Mouse (Mus musculus) kidney, embryonic 15.5 days (tissue): ENCODE data around the gene Mrpl33. TPM values are rescaled to one million over a fixed set of nuclear protein-coding genes. Genes with fewer than 3 reads are reported as not detected.

Source experiments
- ATAC-seq: fragments of 200-750 bp; cut with Nextera tagmentation; replicated peaks from 2 replicates; pipeline ENCODE4 v1.8.0; 2017; ENCODE audit warnings: moderate TSS enrichment; ENCODE audit not compliant: low FRiP score
- H3K27ac ChIP-seq: fragments of 300-500 bp; sonication (generic); 2 replicates; pipeline ENCODE4 v1.5.1; 2015; ENCODE audit warnings: mild to moderate bottlenecking, inconsistent platforms
- H3K27me3 ChIP-seq: fragments of 300-500 bp; sonication (generic); 2 replicates; pipeline ENCODE4 v1.6.1; 2015; ENCODE audit warnings: inconsistent platforms
- H3K36me3 ChIP-seq: fragments of 300-500 bp; sonication (generic); 2 replicates; pipeline ENCODE4 v1.6.1; 2015; ENCODE audit warnings: inconsistent platforms
- H3K4me1 ChIP-seq: fragments of 300-500 bp; sonication (generic); 2 replicates; pipeline ENCODE4 v1.6.1; 2015; ENCODE audit warnings: inconsistent platforms
- H3K4me2 ChIP-seq: fragments of 300-500 bp; sonication (generic); 2 replicates; pipeline ENCODE4 v1.6.1; 2015; ENCODE audit warnings: moderate library complexity, mild to moderate bottlenecking, inconsistent platforms
- H3K4me3 ChIP-seq: fragments of 300-500 bp; sonication (generic); replicated peaks from 2 replicates; pipeline ENCODE4 v1.5.1; 2015; ENCODE audit warnings: mild to moderate bottlenecking, inconsistent platforms
- H3K9ac ChIP-seq: fragments of 300-500 bp; sonication (generic); 2 replicates; pipeline ENCODE4 v1.6.1; 2015; ENCODE audit warnings: mild to moderate bottlenecking, inconsistent platforms
- H3K9me3 ChIP-seq: fragments of 300-500 bp; sonication (generic); replicated peaks from 2 replicates; pipeline ENCODE4 v1.6.1; 2016; ENCODE audit warnings: inconsistent platforms
- WGBS: fragments of 180-500 bp; shearing (Covaris S2); methylation state at CpG from one replicate; pipeline ENCODE4 v1.1.7; 2015; ENCODE audit warnings: mixed read lengths; 5-methylcytosine and 5-hydroxymethylcytosine counted together
- polyA plus RNA-seq: library from polyadenylated mRNA; unstranded; fragments of >200 nt; fragmentation: Nextera tagmentation; extraction: Ambion mirVana; gene quantifications from 2 replicates; pipeline ENCODE4 v1.2.1, GENCODE M21; 2015

Gene Mrpl33
- polyA plus RNA-seq, 1 experiment from 2014 or later, result 272 TPM

GRCm38 (mm10) chr5:31646574-31646973 lies 49.8 kb downstream of the Mrpl33 start:
- 85% methylated on average over 6 of the region's 6 CpGs for whole genome bisulfite sequencing
- Histone ChIP-seq H3K9ac (no peak overlapping the region), H3K4me1 (0 out of 2 replicates have a peak, but pooled peaks cover 3% of the 10 kb centered on the region), H3K36me3 (no peaks in the 10 kb centered on the region), H3K4me2 (no peak overlapping the region), H3K27ac (no peak overlapping the region), H3K4me3 (no peak overlapping the region), H3K9me3 (no peaks in the 10 kb centered on the region), H3K27me3 (no peaks in the 10 kb centered on the region)
- ATAC-seq, result no peak

GRCm38 (mm10) chr5:31647327-31647726 lies 50.6 kb downstream of the Mrpl33 start:
- no peaks in the 10 kb centered on the region for H3K27me3 ChIP-seq
- H3K4me2 ChIP-seq, result no peak overlapping the region
- no peaks in the 10 kb centered on the region for H3K36me3 ChIP-seq
- 86% methylated on average over 2 of the region's 2 CpGs for WGBS
- H3K4me3 ChIP-seq, result no peak overlapping the region
- 0 out of 2 replicates have a peak, but pooled peaks cover under 1% of the 10 kb centered on the region for H3K4me1 ChIP-seq
- no peak for ATAC-seq
- H3K9me3 ChIP-seq, result no peaks in the 10 kb centered on the region
- H3K27ac ChIP-seq, result no peak overlapping the region
- H3K9ac ChIP-seq, result no peak overlapping the region

GRCm38 (mm10) chr5:31650518-31651288 lies 54.0 kb downstream of the Mrpl33 start:
- WGBS, result 93% methylated on average over 2 of the region's 2 CpGs
- Histone ChIP-seq H3K4me1 (no peaks in the 10 kb centered on the region), H3K4me3 (no peak overlapping the region), H3K27ac (no peak overlapping the region), H3K27me3 (no peaks in the 10 kb centered on the region), H3K4me2 (no peak overlapping the region), H3K9ac (no peak overlapping the region), H3K36me3 (no peaks in the 10 kb centered on the region), H3K9me3 (no peaks in the 10 kb centered on the region)
- ATAC-seq, result no peak

- Histone ChIP-seq H3K36me3 (0 out of 2 replicates have a peak, but pooled peaks cover 4% of the 10 kb centered on the region), H3K4me1 (no peaks in the 10 kb centered on the region), H3K27ac (no peak overlapping the region), H3K9ac (no peak overlapping the region), H3K27me3 (no peaks in the 10 kb centered on the region), H3K9me3 (no peaks in the 10 kb centered on the region), H3K4me3 (no peak overlapping the region), H3K4me2 (no peak overlapping the region)
- WGBS, result 88% methylated on average over 1 of the region's 1 CpGs
- no peak for ATAC-seq
Measured at GRCm38 (mm10) chr5:31655688-31656190, 59.0 kb downstream of the Mrpl33 start.

- Histone ChIP-seq H3K9ac (no peak overlapping the region), H3K4me3 (no peak overlapping the region), H3K9me3 (no peaks in the 10 kb centered on the region), H3K4me2 (no peak overlapping the region), H3K27ac (no peak overlapping the region), H3K4me1 (peaks cover 10% of the 10 kb centered on the region; the same call in 1 of the 2 replicates), H3K36me3 (no peaks in the 10 kb centered on the region), H3K27me3 (no peaks in the 10 kb centered on the region)
- no peak for ATAC-seq
- 22% methylated on average over 1 of the region's 1 CpGs for WGBS
Measured at GRCm38 (mm10) chr5:31666176-31666575, 69.4 kb downstream of the Mrpl33 start.

- H3K4me1 ChIP-seq, result peaks cover 10% of the 10 kb centered on the region; the same call in 1 of the 2 replicates
- no peaks in the 10 kb centered on the region for H3K36me3 ChIP-seq
- H3K27ac ChIP-seq, result no peak overlapping the region
- H3K27me3 ChIP-seq, result no peaks in the 10 kb centered on the region
- H3K4me2 ChIP-seq, result no peak overlapping the region
- WGBS, result 53% methylated on average over 13 of the region's 13 CpGs
- peak; percentile 52; the same call in 1 of the 2 replicates for ATAC-seq
- no peak overlapping the region for H3K4me3 ChIP-seq
- H3K9me3 ChIP-seq, result no peaks in the 10 kb centered on the region
- H3K9ac ChIP-seq, result no peak overlapping the region
Measured at GRCm38 (mm10) chr5:31668325-31668968, 71.7 kb downstream of the Mrpl33 start.

GRCm38 (mm10) chr5:31669984-31670383 lies 73.2 kb downstream of the Mrpl33 start:
- no peak overlapping the region for H3K27ac ChIP-seq
- H3K4me2 ChIP-seq, result no peak overlapping the region
- peaks cover 10% of the 10 kb centered on the region; the same call in 1 of the 2 replicates for H3K4me1 ChIP-seq
- no peak overlapping the region for H3K4me3 ChIP-seq
- no peaks in the 10 kb centered on the region for H3K36me3 ChIP-seq
- WGBS, result 67% methylated on average over 5 of the region's 5 CpGs
- no peak for ATAC-seq
- no peak overlapping the region for H3K9ac ChIP-seq
- no peaks in the 10 kb centered on the region for H3K9me3 ChIP-seq
- H3K27me3 ChIP-seq, result no peaks in the 10 kb centered on the region

- ATAC-seq, result no peak
- 58% methylated on average over 2 of the region's 2 CpGs for WGBS
- Histone ChIP-seq H3K9ac (no peak overlapping the region), H3K4me2 (no peak overlapping the region), H3K4me1 (peaks cover 10% of the 10 kb centered on the region; the same call in 1 of the 2 replicates), H3K27me3 (no peaks in the 10 kb centered on the region), H3K36me3 (no peaks in the 10 kb centered on the region), H3K27ac (no peak overlapping the region), H3K4me3 (no peak overlapping the region), H3K9me3 (no peaks in the 10 kb centered on the region)
Measured at GRCm38 (mm10) chr5:31671137-31671536, 74.4 kb downstream of the Mrpl33 start.

- H3K4me3 ChIP-seq, result no peak overlapping the region
- no peaks in the 10 kb centered on the region for H3K36me3 ChIP-seq
- H3K27ac ChIP-seq, result no peak overlapping the region
- no peaks in the 10 kb centered on the region for H3K9me3 ChIP-seq
- no peak overlapping the region for H3K9ac ChIP-seq
- 64% methylated on average over 2 of the region's 2 CpGs for WGBS
- H3K4me1 ChIP-seq, result peaks cover 7% of the 10 kb centered on the region; the same call in 1 of the 2 replicates
- no peak overlapping the region for H3K4me2 ChIP-seq
- no peak for ATAC-seq
- H3K27me3 ChIP-seq, result no peaks in the 10 kb centered on the region
Measured at GRCm38 (mm10) chr5:31673431-31673830, 76.7 kb downstream of the Mrpl33 start.

GRCm38 (mm10) chr5:31678000-31678399 lies 81.3 kb downstream of the Mrpl33 start:
- Histone ChIP-seq H3K4me3 (no peak overlapping the region), H3K36me3 (no peaks in the 10 kb centered on the region), H3K9me3 (no peaks in the 10 kb centered on the region), H3K4me2 (no peak overlapping the region), H3K4me1 (no peaks in the 10 kb centered on the region), H3K9ac (no peak overlapping the region), H3K27me3 (no peaks in the 10 kb centered on the region), H3K27ac (no peak overlapping the region)
- WGBS, result 31% methylated on average over 1 of the region's 1 CpGs
- no peak for ATAC-seq

- no peaks in the 10 kb centered on the region for H3K36me3 ChIP-seq
- no peak overlapping the region for H3K4me2 ChIP-seq
- no peak overlapping the region for H3K27ac ChIP-seq
- H3K4me1 ChIP-seq, result no peaks in the 10 kb centered on the region
- H3K9ac ChIP-seq, result no peak overlapping the region
- WGBS, result 90% methylated on average over 4 of the region's 4 CpGs
- H3K4me3 ChIP-seq, result no peak overlapping the region
- H3K9me3 ChIP-seq, result no peaks in the 10 kb centered on the region
- no peaks in the 10 kb centered on the region for H3K27me3 ChIP-seq
- ATAC-seq, result no peak
Measured at GRCm38 (mm10) chr5:31680183-31680582, 83.4 kb downstream of the Mrpl33 start.

- Histone ChIP-seq H3K4me3 (no peak overlapping the region), H3K9me3 (no peaks in the 10 kb centered on the region), H3K4me1 (no peaks in the 10 kb centered on the region), H3K27ac (no peak overlapping the region), H3K9ac (no peak overlapping the region), H3K4me2 (no peak overlapping the region), H3K27me3 (no peaks in the 10 kb centered on the region), H3K36me3 (no peaks in the 10 kb centered on the region)
- ATAC-seq, result no peak
- 86% methylated on average over 1 of the region's 1 CpGs for WGBS
Measured at GRCm38 (mm10) chr5:31682305-31682704, 85.6 kb downstream of the Mrpl33 start.
